ENCODE assay signal across 15 mouse cellular contexts in genomic region chr17:82901098-82901891, GRCm38 (mm10).
DNase-seq lines count a peak whose midpoint lies in the region; ATAC-seq and TF ChIP-seq lines count a peak whose summit lies in the region.
"Had no signal": no experiment of that assay in that cellular context is flagged by ENCODE, and none has a peak within 500 bp of the region (broad histone marks: within the 10 kb centered on the region; RNA-seq: fewer than 3 reads in every experiment).

No protein-coding gene starts in this region.

- no peaks in the 10 kb centered on the region for H3K27me3 ChIP-seq in C2C12 (ENCODE audit: control insufficient read depth, insufficient read depth, insufficient read length)
- no peaks in the 10 kb centered on the region for H3K27me3 ChIP-seq in embryonic facial prominence, embryonic 14.5 days (replicated peaks; ENCODE audit: control insufficient read depth, insufficient read depth, low read length)

- no peaks in the 10 kb centered on the region for H3K79me3 ChIP-seq in C2C12 (ENCODE audit: low read depth)

- 0 out of 2 replicates have a peak, but pooled peaks cover 3% of the 10 kb centered on the region for H3K9me3 ChIP-seq in embryonic facial prominence, embryonic 14.5 days (ENCODE audit: control insufficient read depth, low read length)

- no peak overlapping the region for H3K4me2 ChIP-seq in embryonic facial prominence, embryonic 14.5 days (ENCODE audit: low read depth, low read length)

- peak; percentile 57 for ATAC-seq in frontal cortex, adult (ENCODE audit: low TSS enrichment)
- ATAC-seq in embryonic facial prominence, embryonic 14.5 days (ENCODE audit: low read depth): peak; percentile 82

- TF ChIP-seq CTCF in C2C12 (IDR thresholded peaks at IDR 0.05; ENCODE audit: control insufficient read depth, insufficient read depth, insufficient read length): no peak

- no peak overlapping the region for H3ac ChIP-seq in C2C12 (ENCODE audit: control insufficient read depth, insufficient read length, low read depth)

- no peak overlapping the region for H3K27ac ChIP-seq in embryonic facial prominence, embryonic 14.5 days (replicated peaks; ENCODE audit: low read depth, low read length)
- H3K27ac ChIP-seq: layer of hippocampus, adult 2 months had no signal

- no peaks in the 10 kb centered on the region for H3K36me3 ChIP-seq in C2C12 (ENCODE audit: control insufficient read depth, insufficient read depth)
- no peaks in the 10 kb centered on the region for H3K36me3 ChIP-seq in embryonic facial prominence, embryonic 14.5 days (ENCODE audit: control insufficient read depth, insufficient read depth, low read length)

- H3K4me3 ChIP-seq in C2C12 (ENCODE audit: insufficient read depth, poor library complexity, severe bottlenecking): no peak overlapping the region
- no peak overlapping the region for H3K4me3 ChIP-seq in embryonic facial prominence, embryonic 14.5 days (ENCODE audit: low read depth, low read length)
- H3K4me3 ChIP-seq: erythroblast, embryonic 14.5 days; layer of hippocampus, adult 2 months had no signal

- no peak for DNase-seq in frontal cortex, postnatal 14 days (ENCODE audit: low spot score in 2 of 2)
- peak; percentile 8 to 19 for DNase-seq in layer of hippocampus, postnatal 14 days (ENCODE audit: low spot score in 2 of 2)
- no peak for DNase-seq in layer of hippocampus, adult 8-10 months (ENCODE audit: low spot score in 2 of 2)
- peak; percentile 83 for DNase-seq in embryonic facial prominence, embryonic 14.5 days (ENCODE audit: low spot score)
- no peak for DNase-seq in urinary bladder, postnatal 4 days (ENCODE audit: low spot score in 2 of 2)
- DNase-seq in right cerebral cortex, adult 2 months (ENCODE audit: low spot score in 2 of 2): no peak
- DNase-seq: cerebellum, adult 9-11 months; left cerebral cortex, postnatal 4 days; lung, postnatal 14 days; spleen, adult 18-20 months; thymus, adult 2 months had no signal

- no peaks in the 10 kb centered on the region for H3K4me1 ChIP-seq in embryonic facial prominence, embryonic 14.5 days (ENCODE audit: control insufficient read depth, insufficient read depth, low read length)

- H3K9ac ChIP-seq in embryonic facial prominence, embryonic 14.5 days (ENCODE audit: low read depth, low read length): no peak overlapping the region

- H3K79me2 ChIP-seq in C2C12 (ENCODE audit: control insufficient read depth, insufficient read depth): no peaks in the 10 kb centered on the region

- 43% methylated on average over 9 of the region's 9 CpGs for WGBS in embryonic facial prominence, embryonic 14.5 days

TF ChIP-seq in C2C12, 6 proteins besides CTCF, POLR2A, EP300 and RAD21:
- TF ChIP-seq FOSL1 (IDR thresholded peaks at IDR 0.05; ENCODE audit: insufficient read depth, low read length, poor library complexity, severe bottlenecking) (peak; percentile 9), MAX (IDR thresholded peaks at IDR 0.05) (peak; percentile 79), MYOG (IDR thresholded peaks at IDR 0.05; ENCODE audit: control insufficient read depth, extremely low read depth, insufficient read length) (no peak), CEBPB (IDR thresholded peaks at IDR 0.05; ENCODE audit: low read depth) (no peak), MYOD1 (IDR thresholded peaks at IDR 0.05; ENCODE audit: control insufficient read depth, insufficient read length, low read depth) (peak; percentile 62), USF1 (IDR thresholded peaks at IDR 0.05; ENCODE audit: low read depth) (no peak)

Comparison
In these comparisons a context has a peak if more than half of its experiments do, and no peak if none do; other contexts are left out.
1. DNase-seq: peak in layer of hippocampus, postnatal 14 days (2 of 2) and embryonic facial prominence, embryonic 14.5 days (single experiment); none in frontal cortex, postnatal 14 days (0 of 2), layer of hippocampus, adult 8-10 months (0 of 2), urinary bladder, postnatal 4 days (0 of 2) and right cerebral cortex, adult 2 months (0 of 2).